Mouse (Mus musculus) bone marrow, adult 2 months (tissue): ENCODE data around the gene Neu3.

Source experiments
- CTCF ChIP-seq: fragments of 200-500 bp; IDR thresholded peaks from 2 replicates; pipeline ENCODE4 v1.5.1; 2011; ENCODE audit warnings: low read length, control low read depth; ENCODE audit not compliant: control insufficient read depth, insufficient read depth
- POLR2A ChIP-seq: fragments of 200-500 bp; IDR thresholded peaks from 2 replicates; pipeline ENCODE4 v1.6.1; 2011; ENCODE audit warnings: low read depth, mild to moderate bottlenecking, control low read depth, low read length, borderline replicate concordance; ENCODE audit not compliant: control insufficient read depth

GRCm38 (mm10) chr7:99805340-99805739, 22.9 kb downstream of the Neu3 start:
- TF ChIP-seq CTCF: no peak
- TF ChIP-seq POLR2A: no peak
